Mouse (Mus musculus) CH12.LX (cell line): ENCODE results near the gene Mapk11.

Experiments used
- BHLHE40 ChIP-seq: IDR thresholded peaks from 2 replicates; pipeline ENCODE4 v1.6.1; 2011; ENCODE audit warnings: mild to moderate bottlenecking, low read depth, low read length, improper control_type of control experiment
- CTCF ChIP-seq, 2 experiments: IDR thresholded peaks in 1 of 2; conservative IDR thresholded peaks in 1 of 2; 2 replicates each; pipeline ENCODE4 v1.5.1; 2011 to 2012; ENCODE audit warnings: low read depth in 2 of 2, low read length in 2 of 2, improper control_type of control experiment in 1 of 2, inconsistent platforms in 1 of 2, mild to moderate bottlenecking in 1 of 2, moderate library complexity in 1 of 2
- EP300 ChIP-seq: IDR thresholded peaks from 2 replicates; pipeline ENCODE4 v1.6.1; 2011; ENCODE audit warnings: low read length, improper control_type of control experiment
- IRF4 ChIP-seq: IDR thresholded peaks from 2 replicates; pipeline ENCODE4 v1.6.1; 2014; ENCODE audit warnings: low read depth, mild to moderate bottlenecking, inconsistent platforms, low read length, improper control_type of control experiment
- JUND ChIP-seq: conservative IDR thresholded peaks from 2 replicates; pipeline ENCODE4 v1.6.1; 2011; ENCODE audit warnings: low read depth, low read length, improper control_type of control experiment
- TCF12 ChIP-seq: IDR thresholded peaks from 2 replicates; pipeline ENCODE4 v1.6.1; 2014; ENCODE audit warnings: low read depth, mild to moderate bottlenecking, inconsistent platforms, low read length, improper control_type of control experiment
- ZC3H11A ChIP-seq: IDR thresholded peaks from 2 replicates; pipeline ENCODE4 v1.6.1; 2012; ENCODE audit warnings: low read depth, mild to moderate bottlenecking, inconsistent platforms, low read length, improper control_type of control experiment

GRCm38 (mm10) chr15:89184937-89185227 lies 35.5 kb upstream of the Mapk11 start:
- TF ChIP-seq JUND (no peak), CTCF (conservative IDR thresholded peaks at IDR 0.05 in 1 of 2, IDR thresholded peaks at IDR 0.05 in 1 of 2; ENCODE audit: low read depth in 2 of 2, low read length in 2 of 2) (no peak), IRF4 (no peak), ZC3H11A (no peak), TCF12 (no peak), EP300 (no peak), BHLHE40 (no peak)
